8 mouse cellular contexts compared by ENCODE assay signal in the genomic region with DNA sequence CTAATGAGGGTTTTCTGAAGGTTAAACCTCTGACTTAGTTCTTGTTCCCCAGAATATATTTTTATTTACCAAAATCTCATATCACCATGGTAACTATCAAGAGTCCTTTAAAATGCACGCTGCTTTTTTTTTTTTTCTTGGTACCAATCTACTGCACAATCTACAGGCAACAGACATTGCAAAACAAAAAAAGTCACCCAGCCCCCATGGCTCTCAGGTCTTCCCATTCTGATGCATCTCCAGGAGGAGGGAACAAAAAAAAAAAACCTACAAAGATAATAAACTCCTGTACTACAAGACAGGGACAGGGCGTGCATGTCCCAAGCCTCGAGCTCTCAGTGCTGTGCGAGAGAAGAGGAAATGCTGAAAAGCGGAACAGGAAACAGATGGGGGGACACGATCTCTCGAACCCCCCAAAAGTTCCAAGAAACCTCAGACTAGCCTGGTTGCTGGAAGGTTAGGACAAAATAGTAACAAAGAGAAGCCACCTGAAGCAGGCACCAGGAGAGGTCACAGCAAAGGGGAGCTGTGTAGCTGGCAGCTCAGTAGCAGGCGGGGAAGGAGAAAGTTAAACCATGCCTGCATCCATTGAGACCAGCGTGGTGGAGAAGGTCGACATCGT.
DNase-seq lines count a peak whose midpoint lies in the region; ATAC-seq and TF ChIP-seq lines count a peak whose summit lies in the region.

No protein-coding gene starts in this region.

- peak; percentile 6 for DNase-seq in gastrocnemius, postnatal 14 days
- no peak for DNase-seq in gastrocnemius, postnatal 25 days
- DNase-seq in heart, postnatal 10 days: peak; percentile 27 to 36
- DNase-seq in right cerebral cortex, postnatal 14 days: no peak
- no peak for DNase-seq in retina, postnatal 1 day
- no peak for DNase-seq in adipocyte (ENCODE audit: low spot score)

- no peaks in the 10 kb centered on the region for H3K36me3 ChIP-seq in E14TG2a.4 (ENCODE audit: insufficient read depth, low read length)
- no peaks in the 10 kb centered on the region for H3K36me3 ChIP-seq in lung, embryonic 16.5 days (ENCODE audit: control insufficient read depth, insufficient read depth, low read length)

- ATAC-seq in lung, embryonic 16.5 days (ENCODE audit: low read depth): no peak

- no peaks in the 10 kb centered on the region for H3K9me3 ChIP-seq in E14TG2a.4 (ENCODE audit: low read length)
- H3K9me3 ChIP-seq in lung, embryonic 16.5 days (ENCODE audit: control insufficient read depth, low read length): no peaks in the 10 kb centered on the region

- peaks cover 16% of the 10 kb centered on the region for H3K4me1 ChIP-seq in E14TG2a.4 (replicated peaks; ENCODE audit: low read depth, low read length)
- peaks cover 15% of the 10 kb centered on the region for H3K4me1 ChIP-seq in lung, embryonic 16.5 days (replicated peaks; ENCODE audit: control insufficient read depth, insufficient read depth, low read length)

- 0 out of 2 replicates have a peak overlapping the region, but pooled peaks have one; percentile 7 for H3K4me3 ChIP-seq in E14TG2a.4 (replicated peaks; ENCODE audit: low read length)
- H3K4me3 ChIP-seq in lung, embryonic 16.5 days (ENCODE audit: low read length): no peak overlapping the region

- H3K27me3 ChIP-seq in E14TG2a.4 (ENCODE audit: insufficient read depth, low read length): no peaks in the 10 kb centered on the region; the same call in 1 of the 2 replicates
- H3K27me3 ChIP-seq in lung, embryonic 16.5 days (ENCODE audit: control insufficient read depth, insufficient read depth, low read depth, low read length): no peaks in the 10 kb centered on the region

- peak overlapping the region; percentile 80 for H3K27ac ChIP-seq in lung, embryonic 16.5 days (ENCODE audit: low read length)

- H3K4me2 ChIP-seq in lung, embryonic 16.5 days (ENCODE audit: low read depth, low read length): no peak overlapping the region

- no peak overlapping the region for H3K9ac ChIP-seq in lung, embryonic 16.5 days (ENCODE audit: low read length)

- no peak for TF ChIP-seq CTCF in E14TG2a.4 (conservative IDR thresholded peaks at IDR 0.05; ENCODE audit: low read length)

- 57% methylated on average over 11 of the region's 11 CpGs for WGBS in lung, embryonic 16.5 days

- intact Hi-C loops in gastrocnemius, postnatal 14 days (cut with DNase I; ENCODE audit: low total_unique reads): loop anchor here (5.0 kb wide), 1 partner anchor 1805 kb away; no protein-coding TSS in a partner anchor
- intact Hi-C loops in heart, postnatal 10 days (cut with DNase I): loop anchor here (5.0 kb wide), 1 partner anchor 100 kb away; no protein-coding TSS in a partner anchor

Comparison
In these comparisons a context has a peak if more than half of its experiments do, and no peak if none do; other contexts are left out.
1. DNase-seq: peak in gastrocnemius, postnatal 14 days (single experiment) and heart, postnatal 10 days (2 of 2); none in gastrocnemius, postnatal 25 days (single experiment), right cerebral cortex, postnatal 14 days (single experiment), retina, postnatal 1 day (single experiment) and adipocyte (single experiment).